Comparison of ENCODE assay signal across 10 mouse cellular contexts in genomic region chr14:18062082-18062772, GRCm38 (mm10).
DNase-seq lines count a peak whose midpoint lies in the region; ATAC-seq and TF ChIP-seq lines count a peak whose summit lies in the region.
"Had no signal": no experiment of that assay in that cellular context is flagged by ENCODE, and none has a peak within 500 bp of the region (broad histone marks: within the 10 kb centered on the region; RNA-seq: fewer than 3 reads in every experiment).

No protein-coding gene starts in this region.

- WGBS in midbrain, postnatal 0 days = 56% methylated on average over 5 of the region's 5 CpGs
- WGBS in midbrain, embryonic 11.5 days = 80% methylated on average over 5 of the region's 5 CpGs
- WGBS in limb, embryonic 10.5 days = 78% methylated on average over 5 of the region's 5 CpGs

- ATAC-seq in midbrain, postnatal 0 days (ENCODE audit: low FRiP score) = no peak
- ATAC-seq in midbrain, embryonic 11.5 days (ENCODE audit: low FRiP score) = no peak
- no peak for ATAC-seq in erythroid progenitor cell, adult 5-6 weeks (replicated peaks; ENCODE audit: low FRiP score, poor library complexity, severe bottlenecking)

- H3K4me1 ChIP-seq in midbrain, postnatal 0 days (ENCODE audit: insufficient read depth, low read length) = no peaks in the 10 kb centered on the region
- no peaks in the 10 kb centered on the region for H3K4me1 ChIP-seq in midbrain, embryonic 11.5 days (ENCODE audit: control insufficient read depth, insufficient read depth, low read length)
- no peaks in the 10 kb centered on the region for H3K4me1 ChIP-seq in limb, embryonic 10.5 days
- H3K4me1 ChIP-seq: embryonic facial prominence, embryonic 12.5 days had no signal

- no peaks in the 10 kb centered on the region for H3K9me3 ChIP-seq in midbrain, postnatal 0 days (ENCODE audit: low read length)
- no peaks in the 10 kb centered on the region for H3K9me3 ChIP-seq in midbrain, embryonic 11.5 days (ENCODE audit: control insufficient read depth, low read length)
- H3K9me3 ChIP-seq in limb, embryonic 10.5 days (replicated peaks) = no peaks in the 10 kb centered on the region
- H3K9me3 ChIP-seq: embryonic facial prominence, embryonic 12.5 days had no signal

- H3K4me3 ChIP-seq in midbrain, postnatal 0 days (ENCODE audit: low read depth, low read length) = no peak overlapping the region
- H3K4me3 ChIP-seq in midbrain, embryonic 11.5 days (ENCODE audit: low read depth, low read length) = no peak overlapping the region
- no peak overlapping the region for H3K4me3 ChIP-seq in limb, embryonic 10.5 days
- H3K4me3 ChIP-seq: embryonic facial prominence, embryonic 12.5 days had no signal

- no peak overlapping the region for H3K27ac ChIP-seq in midbrain, postnatal 0 days (ENCODE audit: low read depth, low read length)
- no peak overlapping the region for H3K27ac ChIP-seq in midbrain, embryonic 11.5 days (ENCODE audit: low read depth, low read length)
- H3K27ac ChIP-seq in limb, embryonic 10.5 days = no peak overlapping the region
- H3K27ac ChIP-seq: embryonic facial prominence, embryonic 12.5 days had no signal

- no peak overlapping the region for H3K4me2 ChIP-seq in midbrain, postnatal 0 days (ENCODE audit: low read depth, low read length, poor library complexity, severe bottlenecking)
- H3K4me2 ChIP-seq in midbrain, embryonic 11.5 days = no peak overlapping the region
- H3K4me2 ChIP-seq: embryonic facial prominence, embryonic 12.5 days had no signal

- no peaks in the 10 kb centered on the region for H3K36me3 ChIP-seq in midbrain, postnatal 0 days (ENCODE audit: insufficient read depth, low read length)
- H3K36me3 ChIP-seq in midbrain, embryonic 11.5 days (ENCODE audit: control insufficient read depth, insufficient read depth, low read length) = no peaks in the 10 kb centered on the region
- no peaks in the 10 kb centered on the region for H3K36me3 ChIP-seq in limb, embryonic 10.5 days
- H3K36me3 ChIP-seq: embryonic facial prominence, embryonic 12.5 days had no signal

- TF ChIP-seq CTCF in midbrain, postnatal 0 days (IDR thresholded peaks at IDR 0.05) = no peak

- H3K27me3 ChIP-seq in midbrain, postnatal 0 days (ENCODE audit: insufficient read depth, low read length) = no peaks in the 10 kb centered on the region
- no peaks in the 10 kb centered on the region for H3K27me3 ChIP-seq in midbrain, embryonic 11.5 days (ENCODE audit: control insufficient read depth, insufficient read depth, low read length)
- no peaks in the 10 kb centered on the region for H3K27me3 ChIP-seq in limb, embryonic 10.5 days (ENCODE audit: low read depth, poor library complexity, severe bottlenecking)
- H3K27me3 ChIP-seq: embryonic facial prominence, embryonic 12.5 days had no signal

- peak; percentile 44 for DNase-seq in midbrain, postnatal 0 days (ENCODE audit: low spot score)
- DNase-seq in midbrain, embryonic 11.5 days (ENCODE audit: low spot score, missing footprints) = no peak
- peak; percentile 11 to 15 for DNase-seq in frontal cortex, postnatal 14 days (ENCODE audit: low spot score in 2 of 2)
- peak; percentile 27 to 32 for DNase-seq in left cerebral cortex, adult 18-20 months (ENCODE audit: low spot score in 2 of 2)
- peak; percentile 80 for DNase-seq in telencephalon, adult 2 months (ENCODE audit: low read depth, low spot score)
- no peak for DNase-seq in limb, embryonic 10.5 days (ENCODE audit: low spot score)
- DNase-seq: cerebellum, adult 11 months; lung, adult 2 months had no signal

- H3K9ac ChIP-seq in midbrain, postnatal 0 days (replicated peaks; ENCODE audit: low read length, poor library complexity, severe bottlenecking) = no peak overlapping the region
- H3K9ac ChIP-seq in midbrain, embryonic 11.5 days (ENCODE audit: low read length) = no peak overlapping the region
- H3K9ac ChIP-seq: embryonic facial prominence, embryonic 12.5 days had no signal

Comparison
In these comparisons a context has a peak if more than half of its experiments do, and no peak if none do; other contexts are left out.
1. DNase-seq: peak in midbrain, postnatal 0 days (single experiment), frontal cortex, postnatal 14 days (2 of 2), left cerebral cortex, adult 18-20 months (2 of 2) and telencephalon, adult 2 months (single experiment); none in midbrain, embryonic 11.5 days (single experiment) and limb, embryonic 10.5 days (single experiment).